Mouse (Mus musculus) ES-Bruce4 (cell line): ENCODE measurements at regions not wholly inside any gene's neighbourhood (a gene's known extent, or its start where the extent isn't known, plus 50 kb on each side); places are given as distances from the start of the nearest gene placed in this dataset.

Experiments used
- CTCF ChIP-seq: IDR thresholded peaks from one replicate; pipeline ENCODE4 v1.8.1; 2011; ENCODE audit warnings: low read depth, low read length
- POLR2A ChIP-seq: IDR thresholded peaks from one replicate; pipeline ENCODE4 v1.8.1; 2011; ENCODE audit warnings: low read length; ENCODE audit not compliant: insufficient read depth

GRCm38 (mm10) chr12:112344285-112344684, 145.0 kb upstream of the A530016L24Rik start:
- TF ChIP-seq POLR2A (no peak), CTCF (no peak)
